Mouse (Mus musculus) cerebellum, adult 11 months (tissue): ENCODE results near the gene Gm49388.
"Not testable (repeated sequence)": the region's sequence is repeated elsewhere in the genome, so short reads cannot be mapped to it uniquely, and the experiment has no call there.

Source experiments
- DNase-seq: peaks from one replicate; pipeline ENCODE4 v3.0.0; 2022

Gm49388 gene

DNA sequence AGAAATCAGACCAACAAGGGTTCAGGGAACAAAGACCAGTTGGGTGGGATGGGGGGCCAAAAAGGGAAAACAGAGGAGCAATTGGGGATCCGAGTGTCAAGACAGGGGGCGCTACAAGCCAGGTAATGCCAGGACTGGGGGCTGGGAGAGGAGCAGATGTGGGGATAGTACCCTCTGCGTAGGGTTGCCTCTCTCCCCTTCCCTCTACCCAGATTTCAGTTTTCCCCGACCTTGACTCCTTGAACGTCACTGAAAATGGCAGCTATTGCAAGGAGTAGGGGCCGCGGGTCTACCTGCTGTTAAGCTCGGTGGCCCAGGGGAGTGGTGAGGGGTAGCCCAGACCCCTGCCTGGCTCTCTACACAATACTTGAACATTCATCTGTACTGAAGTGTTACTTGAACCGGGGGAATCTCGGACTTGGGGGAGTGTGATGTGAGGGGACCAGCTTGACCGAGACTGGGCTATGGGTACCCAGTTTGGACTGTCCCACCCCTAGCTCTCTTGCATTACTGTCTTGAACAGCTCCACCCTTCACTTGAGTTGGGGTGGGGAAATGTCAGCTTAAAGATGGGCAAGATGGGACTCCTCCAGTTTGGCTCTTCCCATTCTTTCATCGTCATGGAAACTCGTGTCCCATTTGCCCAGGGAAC lies 16.9 kb upstream of the Gm49388 start:
- peak; percentile 36 for DNase-seq

- peak; percentile 86 for DNase-seq
These were observed 16.3 kb upstream of the Gm49388 start for GRCm38 (mm10) chr7:127768997-127769593.

DNA sequence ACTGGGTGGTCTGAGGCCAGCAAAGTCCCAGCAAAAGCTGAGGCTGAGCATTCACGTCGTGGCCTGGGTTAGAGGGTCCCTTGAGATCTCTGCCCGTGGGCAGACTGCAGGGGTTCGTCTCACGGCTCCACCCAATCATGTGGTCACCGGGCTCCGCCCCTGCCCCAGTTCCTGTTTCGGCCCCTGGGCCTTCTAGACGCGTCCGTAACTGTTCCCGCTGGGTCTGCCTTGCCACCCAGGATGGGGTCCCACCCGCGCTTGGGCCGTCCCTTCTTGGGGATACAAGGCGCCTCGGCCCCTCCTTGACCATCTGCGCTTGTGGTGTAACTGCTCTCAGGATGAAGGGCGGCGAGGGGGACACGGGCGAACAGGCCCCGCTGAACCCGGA lies 15.8 kb upstream of the Gm49388 start, which contains the start of gene Orai3:
Gene Orai3 (plus strand): TSS at position 165 of the 388 bp plus-strand sequence.
- peak; percentile 75 for DNase-seq

- no peak for DNase-seq
These were observed 15.1 kb upstream of the Gm49388 start for GRCm38 (mm10) chr7:127770039-127770905.

GRCm38 (mm10) chr7:127771262-127771661 lies 14.1 kb upstream of the Gm49388 start:
- DNase-seq = no peak

- DNase-seq = no peak
These were observed 13.3 kb upstream of the Gm49388 start for GRCm38 (mm10) chr7:127772080-127772479.

- no peak for DNase-seq
These were observed 12.9 kb upstream of the Gm49388 start for GRCm38 (mm10) chr7:127772557-127772956.

DNA sequence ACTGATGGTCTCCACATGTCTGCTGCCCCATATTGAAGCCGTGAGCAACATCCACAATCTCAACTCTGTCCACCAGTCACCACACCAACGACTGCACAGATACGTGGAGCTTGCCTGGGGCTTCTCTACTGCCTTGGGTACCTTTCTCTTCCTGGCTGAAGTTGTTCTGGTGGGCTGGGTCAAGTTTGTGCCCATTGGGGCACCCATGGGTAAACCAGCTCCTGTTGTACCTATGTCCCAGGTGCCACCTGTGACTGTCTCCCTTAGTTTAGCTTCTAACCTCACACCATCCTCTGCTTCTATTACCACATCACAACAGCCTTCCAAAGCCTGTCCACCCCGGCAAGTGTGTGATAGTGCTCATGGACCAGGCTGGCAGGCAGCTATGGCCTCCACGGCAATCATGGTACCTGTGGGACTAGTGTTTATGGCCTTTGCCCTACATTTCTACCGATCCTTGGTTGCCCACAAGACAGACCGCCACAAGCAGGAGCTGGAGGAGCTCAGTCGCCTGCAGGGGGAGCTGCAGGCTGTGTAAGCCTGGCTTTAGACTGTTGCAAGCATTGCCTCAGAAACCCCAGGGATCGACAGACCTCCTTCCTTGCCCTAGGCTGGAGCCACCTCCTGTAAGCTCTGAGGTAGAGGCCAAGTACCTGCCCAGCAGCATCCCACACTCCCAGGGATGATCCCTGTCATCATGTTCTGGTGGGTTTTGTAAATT lies 11.6 kb upstream of the Gm49388 start:
- DNase-seq = peak; percentile 77

GRCm38 (mm10) chr7:127775837-127776236 lies 9.6 kb upstream of the Gm49388 start:
- DNase-seq = not testable (repeated sequence)

GRCm38 (mm10) chr7:127776426-127776825 lies 9.0 kb upstream of the Gm49388 start, which contains the start of gene Setd1a:
Gene Setd1a, plus strand, starts transcription at chr7:127776670.
- peak; percentile 88 for DNase-seq

- DNase-seq = peak; percentile 97
These were observed 8.4 kb upstream of the Gm49388 start for GRCm38 (mm10) chr7:127776878-127777473.

- DNase-seq = peak; percentile 66
These were observed 7.7 kb upstream of the Gm49388 start for GRCm38 (mm10) chr7:127777474-127778266.

DNA sequence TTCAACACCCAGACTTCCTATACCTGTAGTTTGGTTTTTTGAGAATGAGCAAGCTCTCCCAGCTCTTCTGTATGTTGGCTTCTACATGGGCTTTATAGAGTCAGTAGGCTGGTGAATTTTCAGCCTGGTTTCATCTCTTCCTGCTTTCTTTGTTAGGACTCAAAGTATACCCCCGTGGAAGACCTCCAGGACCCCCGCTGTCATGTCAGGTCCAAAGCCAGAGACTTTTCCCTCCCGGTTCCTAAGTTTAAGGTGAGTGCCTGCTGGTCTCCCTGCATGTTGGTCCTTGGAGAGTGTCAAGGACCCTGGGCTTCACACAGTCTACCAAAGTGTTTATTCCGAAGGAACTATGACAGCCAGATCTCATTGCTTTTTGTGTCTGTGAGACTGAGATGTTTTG lies 7.1 kb upstream of the Gm49388 start:
- peak; percentile 29 for DNase-seq

GRCm38 (mm10) chr7:127797076-127797845 lies 11.9 kb downstream of the Gm49388 start:
- no peak for DNase-seq

DNA sequence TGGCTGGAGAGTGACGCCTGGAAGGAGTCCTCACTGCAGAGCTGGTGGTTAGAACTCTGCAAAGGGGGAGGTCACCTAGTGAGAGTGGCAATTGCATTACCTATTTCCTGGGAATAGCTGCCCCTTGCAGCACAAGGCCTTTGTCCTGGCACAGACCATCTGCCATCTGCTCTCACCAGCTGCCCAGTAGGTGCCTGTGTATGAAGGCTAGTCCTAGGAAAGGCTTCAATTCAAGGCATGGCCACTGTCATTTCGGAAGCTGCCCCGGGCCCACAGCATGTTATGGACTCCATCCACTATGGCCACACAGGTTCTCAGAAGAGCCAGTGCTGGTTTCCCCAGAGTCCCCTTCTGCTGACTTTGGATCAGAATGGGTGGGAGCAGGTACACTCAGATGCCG lies 13.2 kb downstream of the Gm49388 start:
- peak; percentile 90 for DNase-seq

- DNase-seq = no peak
These were observed 13.8 kb downstream of the Gm49388 start for GRCm38 (mm10) chr7:127799211-127799610.

DNA sequence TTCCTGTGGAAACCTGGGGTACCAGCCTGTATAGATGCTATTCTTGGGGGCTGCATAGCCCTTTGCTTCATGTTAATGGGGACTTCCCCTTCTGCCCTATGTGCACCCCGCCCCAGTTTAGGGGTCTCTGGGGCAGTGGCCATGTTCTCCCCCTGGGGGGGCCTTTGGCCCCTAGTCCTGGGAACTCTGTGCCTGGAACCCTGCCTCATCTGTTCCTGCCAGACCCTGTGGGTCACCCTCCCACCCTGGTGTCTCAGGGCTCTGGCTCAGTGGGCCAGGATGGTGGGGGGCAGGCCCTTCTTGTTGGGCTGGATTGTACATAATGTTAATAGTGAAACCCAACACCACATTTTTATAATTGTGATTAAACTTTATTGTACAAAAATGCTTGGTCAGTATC lies 14.3 kb downstream of the Gm49388 start:
- DNase-seq = no peak

- peak; percentile 85 for DNase-seq
These were observed 15.1 kb downstream of the Gm49388 start, which contains the start of gene Hsd3b7 for GRCm38 (mm10) chr7:127800435-127801009. Gene Hsd3b7, plus strand, starts transcription at chr7:127800604.

DNA sequence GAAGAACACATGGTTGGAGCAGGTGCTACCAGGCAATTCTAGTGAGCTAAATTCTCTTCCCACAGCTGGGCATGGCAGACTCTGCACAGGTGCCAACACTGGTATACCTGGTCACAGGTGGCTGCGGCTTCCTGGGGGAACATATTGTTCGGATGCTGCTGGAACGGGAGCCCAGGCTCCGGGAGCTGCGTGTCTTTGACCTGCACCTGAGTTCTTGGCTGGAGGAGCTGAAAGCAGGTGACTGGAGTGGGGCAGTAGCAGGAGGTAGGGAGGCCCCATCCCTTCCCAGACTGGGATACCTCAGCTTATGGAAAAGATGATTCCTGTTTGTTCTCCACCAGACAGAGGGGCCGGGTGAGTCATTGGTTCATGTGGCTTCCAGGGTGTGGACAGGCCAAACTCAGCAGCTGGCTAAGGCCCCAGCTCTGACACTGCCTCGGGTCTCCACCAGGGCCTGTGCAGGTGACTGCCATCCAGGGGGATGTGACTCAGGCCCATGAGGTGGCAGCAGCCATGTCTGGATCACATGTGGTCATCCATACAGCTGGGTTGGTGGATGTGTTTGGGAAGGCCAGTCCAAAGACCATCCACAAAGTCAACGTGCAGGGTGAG lies 15.7 kb downstream of the Gm49388 start:
- no peak for DNase-seq

GRCm38 (mm10) chr7:127802313-127802712 lies 16.9 kb downstream of the Gm49388 start:
- DNase-seq = peak; percentile 79
